Mouse (Mus musculus) Patski (cell line): ENCODE measurements at regions not wholly inside any gene's neighbourhood (a gene's known extent, or its start where the extent isn't known, plus 50 kb on each side); places are given as distances from the start of the nearest gene placed in this dataset.
"Not testable (repeated sequence)": the region's sequence is repeated elsewhere in the genome, so short reads cannot be mapped to it uniquely, and the experiment has no call there.

Experiments used
- ATAC-seq: fragments of 100-300 bp; one replicate; pipeline ENCODE4 v1.8.0; 2021
- CTCF ChIA-PET: fragments of 350-600 bp; sonication (Branson Sonifier 250); formaldehyde crosslinking; loops from one replicate; lab custom pipeline; 2022; ENCODE audit warnings: inconsistent platforms; lab: Charles Lee
- POLR2A ChIA-PET: fragments of 350-600 bp; sonication (Branson Sonifier 250); formaldehyde crosslinking; loops from one replicate; lab custom pipeline; 2022; ENCODE audit warnings: antibody characterized with exemption, inconsistent platforms; lab: Charles Lee
- DNase-seq: peaks from one replicate; pipeline ENCODE4 v3.0.0-alpha.2; 2011; ENCODE audit warnings: low read depth, low spot score
- H3K27me3 ChIP-seq: fragments of 371-371 bp; one replicate; pipeline ENCODE4 v1.5.1; 2021
- CTCF ChIP-seq: fragments of 100-300 bp; IDR thresholded peaks from one replicate; pipeline ENCODE4 v1.5.1; 2021
- in situ Hi-C: fragments of 300-500 bp; cut with MboI; formaldehyde crosslinking; loops from 3 replicates; pipeline ENCODE4 v1.11.1; 2018; ENCODE audit warnings: low pct_unique_long_range_greater_than_20kb, mixed read lengths

- TF ChIP-seq CTCF, result no peak
- CTCF ChIA-PET, result interaction anchor here (1.0 to 1.1 kb wide), 2 partner anchors 10 to 89 kb away, joined by 3 read pairs; no protein-coding TSS in a partner anchor
- POLR2A ChIA-PET, result no interaction called here
- ATAC-seq (no peak), DNase-seq (no peak)
- no peaks in the 10 kb centered on the region for H3K27me3 ChIP-seq
- in situ Hi-C loops, result no loop called here
Observed at GRCm38 (mm10) chr1:81718233-81718632, 514.7 kb upstream of the Gm9747 start.

- no peaks in the 10 kb centered on the region for H3K27me3 ChIP-seq
- ATAC-seq, result no peak
- no peak for TF ChIP-seq CTCF
- POLR2A ChIA-PET, result no interaction called here
- CTCF ChIA-PET, result interaction anchor here (1.2 kb wide), 1 partner anchor 8 kb away, joined by 3 read pairs; no protein-coding TSS in a partner anchor
- in situ Hi-C loops, result loop anchor here (25.0 kb wide), 1 partner anchor 712 kb away; no protein-coding TSS in a partner anchor
- no peak for DNase-seq
Observed at GRCm38 (mm10) chr1:81724859-81725258, 508.1 kb upstream of the Gm9747 start.

GRCm38 (mm10) chr1:81726268-81727132 is 506.4 kb upstream of the Gm9747 start:
- in situ Hi-C loops, result loop anchor here (25.0 kb wide), 1 partner anchor 711 kb away; no protein-coding TSS in a partner anchor
- ChIA-PET POLR2A (no interaction called here), CTCF (no interaction called here)
- H3K27me3 ChIP-seq, result no peaks in the 10 kb centered on the region
- DNase-seq (no peak), ATAC-seq (no peak)
- TF ChIP-seq CTCF, result no peak

- ATAC-seq, result no peak
- ChIA-PET POLR2A (interaction anchor here (1.3 kb wide), 1 partner anchor 554 kb away, joined by 4 read pairs; the partner anchor contains the start of gene Irs1), CTCF (no interaction called here)
- in situ Hi-C loops, result loop anchor here (10.0 to 25.0 kb wide), 2 partner anchors 222 to 700 kb away; no protein-coding TSS in a partner anchor
- DNase-seq, result no peak
- no peaks in the 10 kb centered on the region for H3K27me3 ChIP-seq
- TF ChIP-seq CTCF, result no peak
Observed at GRCm38 (mm10) chr1:81737111-81737833, 495.6 kb upstream of the Gm9747 start.

- H3K27me3 ChIP-seq, result no peaks in the 10 kb centered on the region
- in situ Hi-C loops, result loop anchor here (10.0 to 25.0 kb wide), 2 partner anchors 224 to 699 kb away; no protein-coding TSS in a partner anchor
- ChIA-PET CTCF (no interaction called here), POLR2A (interaction anchor here (1.3 kb wide), 1 partner anchor 552 kb away, joined by 4 read pairs; the partner anchor contains the start of gene Irs1)
- DNase-seq, result no peak
- no peak for TF ChIP-seq CTCF
- ATAC-seq, result peak; percentile 67
Observed at GRCm38 (mm10) chr1:81738384-81738783, 494.5 kb upstream of the Gm9747 start.

GRCm38 (mm10) chr1:81739392-81739791 is 493.5 kb upstream of the Gm9747 start:
- ATAC-seq, result no peak
- POLR2A ChIA-PET, result no interaction called here
- CTCF ChIA-PET, result interaction anchor here (1.1 kb wide), 1 partner anchor 9 kb away, joined by 3 read pairs; no protein-coding TSS in a partner anchor
- no peak for DNase-seq
- in situ Hi-C loops, result loop anchor here (10.0 to 25.0 kb wide), 2 partner anchors 225 to 698 kb away; no protein-coding TSS in a partner anchor
- TF ChIP-seq CTCF, result no peak
- no peaks in the 10 kb centered on the region for H3K27me3 ChIP-seq

GRCm38 (mm10) chr1:81739981-81740380 is 492.9 kb upstream of the Gm9747 start:
- TF ChIP-seq CTCF, result no peak
- ChIA-PET CTCF (interaction anchor here (1.1 to 1.4 kb wide), 2 partner anchors 9 to 18 kb away, joined by 3 read pairs; no protein-coding TSS in a partner anchor), POLR2A (no interaction called here)
- in situ Hi-C loops, result loop anchor here (10.0 to 25.0 kb wide), 3 partner anchors 225 to 697 kb away; no protein-coding TSS in a partner anchor
- DNase-seq (no peak), ATAC-seq (no peak)
- H3K27me3 ChIP-seq, result no peaks in the 10 kb centered on the region

- DNase-seq, H3K27me3 ChIP-seq, POLR2A ChIA-PET, ATAC-seq, CTCF ChIA-PET: not testable (repeated sequence)
- in situ Hi-C loops, result loop anchor here (10.0 to 25.0 kb wide), 2 partner anchors 427 to 695 kb away; no protein-coding TSS in a partner anchor
Observed at GRCm38 (mm10) chr1:81741882-81742281, 491.0 kb upstream of the Gm9747 start.

- DNase-seq (no peak), ATAC-seq (peak; percentile 54)
- no peaks in the 10 kb centered on the region for H3K27me3 ChIP-seq
- TF ChIP-seq CTCF, result no peak
- in situ Hi-C loops, result loop anchor here (10.0 to 25.0 kb wide), 2 partner anchors 430 to 693 kb away; no protein-coding TSS in a partner anchor
- CTCF ChIA-PET, result interaction anchor here (1.4 kb wide), 1 partner anchor 553 kb away, joined by 3 read pairs; no protein-coding TSS in a partner anchor
- POLR2A ChIA-PET, result interaction anchor here (2.2 kb wide), 1 partner anchor 547 kb away, joined by 7 read pairs; the partner anchor contains the start of gene Irs1
Observed at GRCm38 (mm10) chr1:81744524-81744923, 488.4 kb upstream of the Gm9747 start.
